Mouse (Mus musculus): ENCODE measurements around the gene Glp2r. TPM values are rescaled to one million over a fixed set of nuclear protein-coding genes. Genes with fewer than 3 reads are reported as not detected.

Gene Glp2r
- polyA plus RNA-seq (2017; shearing (Covaris generic)): not detected

GRCm38 (mm10) chr11:67771053-67771452 is at the start of gene Glp2r:
Glp2r (minus strand) TSS chr11:67771153.

GRCm38 (mm10) chr11:67797931-67798330 is 27.0 kb upstream of the Glp2r start, which contains the start of gene Dhrs7c:
Dhrs7c (plus strand) TSS chr11:67798187.

DNA sequence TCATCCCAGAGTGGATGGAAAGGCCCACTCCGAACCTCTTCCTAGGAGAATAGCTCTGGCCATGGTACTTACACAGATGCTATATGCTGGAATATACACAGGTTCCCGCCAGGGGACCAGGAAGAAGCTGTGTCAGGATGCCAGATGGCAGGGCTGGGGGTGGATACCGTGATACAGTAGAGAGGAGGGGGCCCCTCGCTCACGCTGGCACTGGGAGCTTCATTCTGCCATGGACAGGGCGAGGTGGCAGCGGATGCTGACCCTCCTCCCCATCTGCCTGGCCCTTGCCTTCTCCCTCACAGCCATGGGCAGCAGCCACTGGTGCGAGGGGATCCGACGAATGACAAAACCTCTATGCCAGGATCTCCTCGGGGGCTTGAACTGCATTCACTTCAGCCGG is 3.4 kb upstream of the Glp2r start, which contains the start of gene Gsg1l2:
Gsg1l2 (plus strand) TSS at position 230 of the 400 bp plus-strand sequence.

DNA sequence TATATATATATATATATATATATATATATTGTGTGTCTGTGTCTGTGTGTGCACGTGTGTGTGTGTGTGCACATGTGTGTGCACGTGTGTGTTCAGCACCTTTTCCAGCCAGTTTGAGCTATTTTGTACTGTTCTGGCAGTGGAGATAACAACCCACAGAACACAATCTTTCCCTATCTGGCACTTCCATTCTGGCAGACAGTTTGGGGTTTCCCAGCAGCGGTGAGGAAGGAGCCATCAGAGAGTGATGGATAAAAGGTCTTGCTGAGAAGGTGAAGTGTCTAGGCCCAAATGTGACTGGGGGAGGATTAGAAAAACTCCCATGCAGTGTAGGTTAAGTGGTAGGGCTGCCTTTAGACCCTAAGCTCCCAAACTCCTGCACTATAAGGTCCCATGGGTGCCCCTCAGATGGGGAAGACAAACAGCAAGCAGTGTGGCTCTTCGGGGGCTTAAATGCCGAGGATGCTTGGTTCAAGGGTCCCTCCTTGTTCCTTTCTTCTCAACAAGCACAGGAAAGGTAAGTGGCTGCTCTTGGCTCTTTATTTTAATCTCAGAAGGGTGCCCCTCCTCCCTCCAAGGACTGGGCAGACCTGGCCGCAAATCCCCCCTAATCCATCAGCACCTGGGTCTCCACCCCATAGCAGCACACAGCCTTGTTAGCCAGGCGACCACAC is 76.1 kb downstream of the Glp2r start, which contains the start of gene Rcvrn:
Rcvrn (plus strand) TSS at position 624 of the 674 bp plus-strand sequence.

Other genes starting within 250 kb of the Glp2r start
- not detected for gene Rcvrn, start 75.8 kb downstream of the Glp2r start, polyA plus RNA-seq (2017; shearing (Covaris generic))
- gene Gsg1l2, start 3.5 kb upstream of the Glp2r start, polyA plus RNA-seq (2017; shearing (Covaris generic)): not detected
- gene Dhrs7c, start 27.0 kb upstream of the Glp2r start, polyA plus RNA-seq (2017; shearing (Covaris generic)): not detected
- not detected for gene Usp43, start 151.0 kb upstream of the Glp2r start, polyA plus RNA-seq (2017; shearing (Covaris generic))
- gene Cfap52, start 194.5 kb upstream of the Glp2r start, polyA plus RNA-seq (2017; shearing (Covaris generic)): 0.65 TPM
- 69.8 TPM for gene Stx8, start 195.0 kb upstream of the Glp2r start, polyA plus RNA-seq (2017; shearing (Covaris generic))